Mouse (Mus musculus): Measurements from ENCODE around the gene Cdh23. TPM values are rescaled to one million over a fixed set of nuclear protein-coding genes. Genes with fewer than 3 reads are reported as not detected.

Cdh23 gene
- polyA plus RNA-seq, 1 experiment from 2014 or later = 0.41 TPM

DNA sequence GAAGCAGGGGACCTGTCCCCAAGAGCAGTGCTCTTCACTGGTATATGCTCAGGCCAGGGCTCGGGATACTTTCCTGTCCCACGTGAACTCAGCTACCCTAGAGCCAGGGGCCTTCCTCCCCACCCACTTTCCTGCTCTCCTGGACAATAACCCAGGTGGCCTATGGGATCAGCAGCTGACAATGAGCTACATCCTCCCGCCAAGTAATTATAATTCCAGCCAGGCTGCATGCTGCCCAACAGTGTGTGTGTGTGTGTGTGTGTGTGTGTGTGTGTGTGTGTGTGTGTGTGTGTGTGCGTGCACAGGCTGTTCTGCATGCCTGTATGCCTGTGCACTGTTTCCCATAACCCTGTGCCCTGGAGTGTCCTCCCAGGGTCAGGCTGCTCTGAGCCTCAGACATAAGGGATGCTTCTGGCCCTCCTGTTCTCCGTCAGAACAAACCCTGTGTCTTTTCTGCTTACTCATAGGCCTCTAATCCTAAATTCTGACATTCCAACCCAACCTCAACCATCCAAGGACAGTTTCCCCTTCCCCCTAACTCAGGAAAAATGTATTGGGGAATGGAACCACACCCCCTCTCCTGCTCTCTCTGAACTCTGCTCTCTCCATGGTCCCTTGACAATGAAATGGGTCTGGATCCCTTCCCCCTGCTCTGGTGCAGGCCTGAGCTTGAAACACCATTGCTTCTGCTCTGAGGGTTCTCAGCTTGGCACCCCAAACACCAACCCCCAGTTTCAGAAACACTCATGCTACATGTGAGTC is 342.9 kb downstream of the Cdh23 start:
- DNase-seq (ENCODE audit: low spot score) = no peak
- peaks cover 10% of the 10 kb centered on the region for H3K27me3 ChIP-seq (ENCODE audit: insufficient read depth, poor library complexity, severe bottlenecking)
- no peaks in the 10 kb centered on the region for H3K9me3 ChIP-seq
- peak overlapping the region; percentile 68 for H3K27ac ChIP-seq
- peaks cover 66% of the 10 kb centered on the region for H3K4me1 ChIP-seq (replicated peaks)
- no peaks in the 10 kb centered on the region for H3K36me3 ChIP-seq
- H3K4me3 ChIP-seq = no peak overlapping the region
- WGBS = 53% methylated on average over 5 of the region's 5 CpGs

DNA sequence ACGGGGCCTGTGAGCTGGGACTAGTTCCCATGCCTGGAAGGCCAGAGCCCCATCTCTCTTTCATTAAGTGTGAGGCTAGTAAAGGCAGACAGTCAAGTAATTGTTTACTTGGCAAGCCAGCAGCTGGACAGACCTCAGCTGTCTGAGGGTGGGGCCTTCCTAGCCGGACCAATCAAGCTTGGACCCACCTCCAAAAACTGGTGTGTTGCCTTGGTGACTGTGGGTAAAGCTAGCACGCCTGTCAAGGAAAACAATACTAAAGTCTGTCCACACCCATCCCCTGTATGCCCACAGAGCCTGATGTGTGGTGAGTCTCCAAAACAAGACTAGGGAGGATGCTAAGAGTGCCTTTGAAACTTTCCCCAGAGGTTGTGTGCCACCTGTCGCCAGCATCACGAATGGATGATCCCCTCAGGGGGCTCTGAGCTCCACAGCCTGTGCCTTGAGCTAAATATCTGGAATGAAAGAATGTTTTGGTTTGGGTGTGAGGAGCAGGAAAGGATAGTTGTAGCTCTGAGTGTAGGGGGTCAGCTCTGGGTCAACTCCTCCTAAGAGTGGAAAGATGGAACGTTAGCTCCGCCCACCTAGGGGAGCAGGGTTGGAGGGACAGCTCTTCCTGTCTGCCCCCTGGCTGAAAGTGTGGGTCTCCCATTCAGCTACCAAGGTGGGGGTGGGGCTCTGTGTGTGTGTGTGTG is 344.4 kb downstream of the Cdh23 start:
- WGBS = 24% methylated on average over 7 of the region's 7 CpGs
- no peaks in the 10 kb centered on the region for H3K36me3 ChIP-seq
- H3K27ac ChIP-seq = peak overlapping the region; percentile 84
- H3K4me3 ChIP-seq = no peak overlapping the region
- H3K9me3 ChIP-seq = no peaks in the 10 kb centered on the region
- peaks cover 25% of the 10 kb centered on the region for H3K27me3 ChIP-seq (ENCODE audit: insufficient read depth, poor library complexity, severe bottlenecking)
- peaks cover 75% of the 10 kb centered on the region for H3K4me1 ChIP-seq (replicated peaks)
- DNase-seq (ENCODE audit: low spot score) = peak; percentile 65

- DNase-seq (ENCODE audit: low spot score) = no peak
- H3K4me1 ChIP-seq (replicated peaks) = peaks cover 81% of the 10 kb centered on the region
These were observed 345.0 kb downstream of the Cdh23 start for GRCm38 (mm10) chr10:60351248-60351647.

DNA sequence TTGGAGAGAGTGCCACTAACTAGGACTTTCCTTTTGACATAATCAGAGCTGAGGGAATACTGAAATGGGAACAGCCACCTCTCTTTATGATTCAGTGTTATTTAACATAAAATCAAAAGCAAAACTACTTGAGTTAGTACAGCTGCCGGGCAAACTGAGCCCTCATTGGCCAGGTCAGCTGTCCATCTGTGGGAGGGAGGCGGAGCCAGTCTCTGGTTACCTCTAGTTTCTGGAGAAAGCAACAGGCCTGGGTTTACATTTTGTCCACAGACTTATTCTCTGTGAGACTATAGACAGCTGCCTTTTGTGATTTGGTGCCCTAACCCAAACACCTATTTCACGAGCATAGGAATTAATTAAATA is 345.5 kb downstream of the Cdh23 start:
- WGBS = 44% methylated on average over 3 of the region's 3 CpGs

More at GRCm38 (mm10) chr10:60351248-60351647, 345.0 kb downstream of the Cdh23 start:
- WGBS = 18% methylated on average over 3 of the region's 3 CpGs
- Histone ChIP-seq H3K4me3 (no peak overlapping the region), H3K36me3 (no peaks in the 10 kb centered on the region), H3K9me3 (no peaks in the 10 kb centered on the region), H3K27me3 (ENCODE audit: insufficient read depth, poor library complexity, severe bottlenecking) (peaks cover 31% of the 10 kb centered on the region), H3K27ac (peak overlapping the region; percentile 84)

GRCm38 (mm10) chr10:60350077-60350804 is 346.0 kb downstream of the Cdh23 start:
- DNase-seq (ENCODE audit: low spot score) = no peak
- H3K4me1 ChIP-seq (replicated peaks) = peaks cover 81% of the 10 kb centered on the region
- peak overlapping the region; percentile 40; the same call in 1 of the 2 replicates for H3K27ac ChIP-seq
- no peaks in the 10 kb centered on the region for H3K36me3 ChIP-seq
- H3K27me3 ChIP-seq (ENCODE audit: insufficient read depth, poor library complexity, severe bottlenecking) = peaks cover 36% of the 10 kb centered on the region
- WGBS = 54% methylated on average over 5 of the region's 5 CpGs
- H3K9me3 ChIP-seq = no peaks in the 10 kb centered on the region
- no peak overlapping the region for H3K4me3 ChIP-seq

More for the DNA sequence above, 345.5 kb downstream of the Cdh23 start:
- H3K4me1 ChIP-seq (replicated peaks) = peaks cover 83% of the 10 kb centered on the region
- no peak overlapping the region for H3K4me3 ChIP-seq
- H3K9me3 ChIP-seq = no peaks in the 10 kb centered on the region
- no peaks in the 10 kb centered on the region for H3K36me3 ChIP-seq
- DNase-seq (ENCODE audit: low spot score) = peak; percentile 76
- H3K27ac ChIP-seq = peak overlapping the region; percentile 84
- H3K27me3 ChIP-seq (ENCODE audit: insufficient read depth, poor library complexity, severe bottlenecking) = peaks cover 36% of the 10 kb centered on the region

DNA sequence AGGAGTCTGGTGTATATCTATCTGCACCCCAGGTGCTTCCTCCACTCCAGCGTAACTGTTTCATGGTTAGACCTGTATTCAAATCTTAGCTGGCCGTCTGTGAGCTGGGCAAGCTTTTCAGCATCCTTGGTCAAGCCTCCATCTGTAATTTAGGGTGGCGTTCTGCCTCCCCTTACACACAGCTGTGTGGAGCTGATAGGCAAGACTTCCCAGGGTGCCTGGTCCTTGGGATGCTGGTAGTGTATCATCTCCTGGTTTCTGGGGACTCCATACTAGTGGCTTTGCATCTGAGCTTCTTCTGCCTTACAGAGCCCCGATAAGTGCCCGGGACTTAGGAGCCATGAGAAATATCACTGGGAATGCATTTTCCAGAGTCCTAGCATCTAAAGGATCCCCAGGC is 346.6 kb downstream of the Cdh23 start:
- Histone ChIP-seq H3K27ac (0 out of 2 replicates have a peak overlapping the region, but pooled peaks have one; percentile 40), H3K27me3 (ENCODE audit: insufficient read depth, poor library complexity, severe bottlenecking) (peaks cover 36% of the 10 kb centered on the region), H3K4me3 (no peak overlapping the region), H3K36me3 (no peaks in the 10 kb centered on the region), H3K4me1 (replicated peaks) (peaks cover 86% of the 10 kb centered on the region), H3K9me3 (no peaks in the 10 kb centered on the region)
- 88% methylated on average over 5 of the region's 5 CpGs for WGBS
- no peak for DNase-seq (ENCODE audit: low spot score)

GRCm38 (mm10) chr10:60349056-60349455 is 347.2 kb downstream of the Cdh23 start:
- H3K9me3 ChIP-seq = no peaks in the 10 kb centered on the region
- H3K36me3 ChIP-seq = no peaks in the 10 kb centered on the region
- peak; percentile 8 for DNase-seq (ENCODE audit: low spot score)
- H3K27me3 ChIP-seq (ENCODE audit: insufficient read depth, poor library complexity, severe bottlenecking) = peaks cover 36% of the 10 kb centered on the region
- H3K4me1 ChIP-seq (replicated peaks) = peaks cover 92% of the 10 kb centered on the region
- WGBS = 35% methylated on average over 6 of the region's 6 CpGs
- no peak overlapping the region for H3K4me3 ChIP-seq
- peak overlapping the region; percentile 9; the same call in 1 of the 2 replicates for H3K27ac ChIP-seq

DNA sequence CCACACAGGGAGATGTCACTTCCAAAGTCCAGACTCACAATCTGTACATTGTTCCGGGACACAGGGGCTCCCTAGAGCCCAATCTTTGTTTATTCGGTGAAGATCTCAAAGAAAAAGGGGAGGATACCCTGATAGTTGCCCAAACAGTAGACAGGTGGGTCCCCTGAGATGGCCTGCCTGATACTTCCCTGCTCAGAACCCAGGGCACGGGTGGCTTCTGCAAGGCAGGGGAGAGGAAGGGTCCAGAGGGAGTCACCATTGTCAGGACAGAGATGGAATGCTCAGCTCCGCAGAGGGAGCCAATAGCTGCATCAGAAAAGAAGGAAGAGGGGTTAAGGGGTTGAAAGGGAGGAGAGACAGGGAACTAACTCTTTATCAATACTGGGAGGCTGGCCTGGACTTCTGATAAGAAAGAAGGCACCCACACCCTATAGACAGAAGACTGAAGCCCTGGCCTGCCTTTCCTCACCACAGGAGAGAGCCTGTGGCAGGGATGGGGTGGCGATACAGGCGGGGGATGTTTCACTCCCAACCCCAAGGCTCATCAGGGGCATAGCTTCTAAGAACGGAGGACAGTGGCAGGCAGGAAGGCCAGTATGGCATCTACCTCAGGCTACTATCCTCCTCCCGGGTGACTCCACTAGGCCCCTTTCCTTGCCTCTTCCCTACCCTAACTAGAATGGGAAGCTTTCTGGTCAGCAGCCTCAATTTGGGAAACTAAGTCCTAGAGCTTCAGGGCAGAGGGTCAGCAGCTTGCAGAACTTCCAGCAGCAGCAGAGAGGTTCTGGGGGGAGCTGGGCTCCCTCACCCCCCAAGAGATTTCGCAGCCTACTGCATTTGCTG is 348.3 kb downstream of the Cdh23 start:
- H3K27me3 ChIP-seq (ENCODE audit: insufficient read depth, poor library complexity, severe bottlenecking) = peaks cover 36% of the 10 kb centered on the region
- H3K9me3 ChIP-seq = no peaks in the 10 kb centered on the region
- H3K4me1 ChIP-seq (replicated peaks) = peaks cover 85% of the 10 kb centered on the region
- 24% methylated on average over 9 of the region's 9 CpGs for WGBS
- DNase-seq (ENCODE audit: low spot score) = no peak
- H3K4me3 ChIP-seq = no peak overlapping the region
- no peak overlapping the region for H3K27ac ChIP-seq
- H3K36me3 ChIP-seq = no peaks in the 10 kb centered on the region

- peak; percentile 82 for DNase-seq (ENCODE audit: low spot score)
- H3K27ac ChIP-seq = peak within 1 kb of the TSS; percentile 69; the same call in 1 of the 2 replicates
- WGBS = under 1% methylated on average over 37 of the region's 37 CpGs
These were observed 349.4 kb downstream of the Cdh23 start, which contains the start of gene Vsir for GRCm38 (mm10) chr10:60346701-60347405. Gene Vsir, plus strand, starts transcription at chr10:60346851.

DNA sequence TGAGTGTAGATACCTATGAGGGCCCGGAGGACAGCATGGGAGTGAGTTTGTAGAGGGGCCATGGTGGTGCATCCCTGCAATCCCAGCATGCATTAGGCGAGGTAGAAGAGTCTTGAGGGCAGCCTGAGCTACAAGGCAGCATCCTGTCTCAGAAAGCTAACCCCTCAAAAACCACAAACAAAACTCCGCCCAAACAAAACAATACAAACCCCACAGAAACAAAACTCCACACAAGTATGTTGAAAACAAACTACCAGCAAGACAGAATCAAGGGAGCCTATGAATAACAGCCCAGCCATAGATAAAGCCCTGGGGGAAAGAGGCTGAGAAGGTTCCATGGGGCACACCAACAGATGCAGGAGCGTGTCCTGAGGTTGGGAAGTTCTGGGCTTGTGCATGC is 350.2 kb downstream of the Cdh23 start:
- H3K9me3 ChIP-seq = no peaks in the 10 kb centered on the region
- H3K4me1 ChIP-seq (replicated peaks) = peaks cover 66% of the 10 kb centered on the region
- DNase-seq (ENCODE audit: low spot score) = no peak
- H3K27ac ChIP-seq = no peak overlapping the region
- H3K4me3 ChIP-seq = peak overlapping the region; percentile 47; the same call in 1 of the 2 replicates
- H3K27me3 ChIP-seq (ENCODE audit: insufficient read depth, poor library complexity, severe bottlenecking) = peaks cover 36% of the 10 kb centered on the region
- WGBS = 78% methylated on average over 4 of the region's 4 CpGs
- H3K36me3 ChIP-seq = no peaks in the 10 kb centered on the region

More at GRCm38 (mm10) chr10:60346701-60347405, 349.4 kb downstream of the Cdh23 start, which contains the start of gene Vsir:
- Histone ChIP-seq H3K36me3 (no peaks in the 10 kb centered on the region), H3K9me3 (no peaks in the 10 kb centered on the region), H3K4me1 (replicated peaks) (peaks cover 74% of the 10 kb centered on the region), H3K27me3 (ENCODE audit: insufficient read depth, poor library complexity, severe bottlenecking) (peaks cover 36% of the 10 kb centered on the region), H3K4me3 (peak within 1 kb of the TSS; percentile 47)

DNA sequence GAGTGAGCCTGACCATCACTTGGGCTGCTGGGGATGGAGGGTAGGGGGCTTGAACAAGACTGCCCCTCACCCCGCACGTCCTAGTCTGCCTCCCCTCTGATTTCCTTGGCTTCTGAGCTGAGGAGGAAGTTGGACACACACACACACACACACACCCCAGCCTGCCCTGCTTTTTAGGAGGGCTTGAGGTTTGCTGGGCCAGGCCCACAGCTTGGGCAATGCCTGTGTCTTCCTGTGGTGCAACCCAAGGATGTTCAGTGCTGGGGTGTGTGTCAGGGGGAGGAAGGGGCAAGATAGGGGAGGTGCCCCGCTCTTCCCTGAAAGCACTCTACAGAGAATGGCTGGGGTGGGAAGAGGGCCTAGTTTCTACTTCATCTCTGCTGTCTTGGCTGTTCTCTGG is 352.2 kb downstream of the Cdh23 start:
- Histone ChIP-seq H3K9me3 (no peaks in the 10 kb centered on the region), H3K4me3 (no peak overlapping the region), H3K36me3 (no peaks in the 10 kb centered on the region), H3K27me3 (ENCODE audit: insufficient read depth, poor library complexity, severe bottlenecking) (peaks cover 33% of the 10 kb centered on the region), H3K4me1 (replicated peaks) (peaks cover 47% of the 10 kb centered on the region), H3K27ac (peak overlapping the region; percentile 35)
- WGBS = 78% methylated on average over 3 of the region's 3 CpGs
- no peak for DNase-seq (ENCODE audit: low spot score)

Measured in hindbrain, embryonic 10.5 days (tissue).